Mouse (Mus musculus) lung, embryonic 14.5 days (tissue): ENCODE measurements at regions not wholly inside any gene's neighbourhood (a gene's known extent, or its start where the extent isn't known, plus 50 kb on each side); places are given as distances from the start of the nearest gene placed in this dataset.

Experiments
- ATAC-seq: fragments of 200-750 bp; cut with Nextera tagmentation; 2 replicates; pipeline ENCODE4 v1.8.0; 2017; ENCODE audit warnings: mild to moderate bottlenecking, moderate TSS enrichment, moderate library complexity; ENCODE audit not compliant: insufficient read depth
- DNase-seq: peaks from one replicate; pipeline ENCODE4 v3.0.0-alpha.2; 2015
- H3K27ac ChIP-seq: fragments of 300-500 bp; sonication (generic); 2 replicates; pipeline ENCODE4 v1.5.1; 2014; ENCODE audit warnings: low read depth, mild to moderate bottlenecking, moderate library complexity
- H3K27me3 ChIP-seq: fragments of 300-500 bp; sonication (generic); 2 replicates; pipeline ENCODE4 v1.6.1; 2014; ENCODE audit warnings: low read length, control low read depth; ENCODE audit not compliant: insufficient read depth
- H3K36me3 ChIP-seq: fragments of 300-500 bp; sonication (generic); 2 replicates; pipeline ENCODE4 v1.6.1; 2014; ENCODE audit warnings: control low read depth; ENCODE audit not compliant: insufficient read depth
- H3K4me1 ChIP-seq: fragments of 300-500 bp; sonication (generic); 2 replicates; pipeline ENCODE4 v1.6.1; 2014; ENCODE audit warnings: antibody characterized with exemption, control low read depth; ENCODE audit not compliant: insufficient read depth
- H3K4me2 ChIP-seq: fragments of 300-500 bp; sonication (generic); 2 replicates; pipeline ENCODE4 v1.6.1; 2014; ENCODE audit warnings: mild to moderate bottlenecking
- H3K4me3 ChIP-seq: fragments of 300-500 bp; sonication (generic); 2 replicates; pipeline ENCODE4 v1.5.1; 2014; ENCODE audit warnings: low read depth, low read length
- H3K9ac ChIP-seq: fragments of 300-500 bp; sonication (generic); 2 replicates; pipeline ENCODE4 v1.6.1; 2014
- H3K9me3 ChIP-seq: fragments of 300-500 bp; sonication (generic); 2 replicates; pipeline ENCODE4 v1.6.1; 2016; ENCODE audit warnings: low read depth, low read length, control low read depth
- CTCF ChIP-seq: IDR thresholded peaks from 2 replicates; pipeline ENCODE4 v1.5.1; 2016; ENCODE audit warnings: antibody characterized with exemption, low read depth
- WGBS: fragments of 180-500 bp; shearing (Covaris S2); extraction: QIAGEN DNeasy Blood & Tissue Kit; methylation state at CpG from one replicate; pipeline ENCODE4 v1.1.7; 2014; 5-methylcytosine and 5-hydroxymethylcytosine counted together

DNA sequence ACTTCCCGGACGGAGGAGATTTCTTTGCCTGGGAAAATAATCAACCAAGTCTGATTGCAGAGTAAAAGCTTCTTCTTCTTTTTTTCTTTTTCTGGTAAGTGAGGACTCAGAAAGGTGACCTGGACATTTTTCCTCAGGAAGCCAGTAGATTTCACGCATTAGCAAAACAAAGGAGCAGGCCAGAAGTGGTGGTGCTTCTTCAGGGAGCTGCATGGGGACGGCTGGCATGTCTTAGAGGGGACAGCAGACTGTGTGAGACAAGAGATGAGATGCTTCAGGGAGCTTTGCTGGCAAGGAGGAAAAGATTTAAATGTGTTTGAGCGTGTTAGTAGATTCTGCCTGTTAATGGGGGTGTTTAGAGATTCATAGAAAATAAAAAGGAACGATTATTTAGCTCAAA, 77.4 kb downstream of the Egln3 start:
- WGBS = 69% methylated on average over 6 of the region's 6 CpGs
- H3K4me3 ChIP-seq = no peak overlapping the region
- H3K9me3 ChIP-seq = no peaks in the 10 kb centered on the region
- TF ChIP-seq CTCF = no peak
- 0 out of 2 replicates have a peak overlapping the region, but pooled peaks have one; percentile 23 for H3K4me2 ChIP-seq
- no peaks in the 10 kb centered on the region for H3K27me3 ChIP-seq
- ATAC-seq = no peak
- H3K36me3 ChIP-seq = no peaks in the 10 kb centered on the region
- no peaks in the 10 kb centered on the region for H3K4me1 ChIP-seq
- H3K27ac ChIP-seq = no peak overlapping the region
- DNase-seq = no peak
- no peak overlapping the region for H3K9ac ChIP-seq
